Mouse (Mus musculus) layer of hippocampus, adult 9-11 months (tissue): ENCODE measurements around the gene Olfr764-ps1.
"Not testable (repeated sequence)": the region's sequence is repeated elsewhere in the genome, so short reads cannot be mapped to it uniquely, and the experiment has no call there.

ENCODE experiments used
- DNase-seq: peaks from one replicate; pipeline ENCODE4 v3.0.0; 2022

Gene Olfr764-ps1

GRCm38 (mm10) chr10:129039796-129040195 is at the start of gene Olfr764-ps1:
TSS of gene Olfr764-ps1 (minus strand) at chr10:129039896.
- DNase-seq: no peak

- not testable (repeated sequence) for DNase-seq
Observed at GRCm38 (mm10) chr10:129082810-129083209, 43.1 kb upstream of the Olfr764-ps1 start, which contains the start of gene Olfr767. TSS of gene Olfr767 (minus strand) at chr10:129082910.

GRCm38 (mm10) chr10:129068877-129069276 is 29.2 kb upstream of the Olfr764-ps1 start, which contains the start of gene Olfr766-ps1:
TSS of gene Olfr766-ps1 (minus strand) at chr10:129068977.
- DNase-seq: no peak

- DNase-seq: not testable (repeated sequence)
Observed at GRCm38 (mm10) chr10:129049898-129050297, 10.2 kb upstream of the Olfr764-ps1 start, which contains the start of gene Olfr765. TSS of gene Olfr765 (minus strand) at chr10:129049998.

GRCm38 (mm10) chr10:129028343-129028742 is 11.4 kb downstream of the Olfr764-ps1 start:
- no peak for DNase-seq

GRCm38 (mm10) chr10:129026018-129026662 is 13.6 kb downstream of the Olfr764-ps1 start:
- no peak for DNase-seq

GRCm38 (mm10) chr10:129023319-129023718 is 16.4 kb downstream of the Olfr764-ps1 start:
- no peak for DNase-seq

GRCm38 (mm10) chr10:129014477-129014876 is 25.2 kb downstream of the Olfr764-ps1 start:
- DNase-seq: no peak

- not testable (repeated sequence) for DNase-seq
Observed at GRCm38 (mm10) chr10:129011511-129011910, 28.2 kb downstream of the Olfr764-ps1 start.

GRCm38 (mm10) chr10:129010288-129010841 is 29.3 kb downstream of the Olfr764-ps1 start, which contains the start of gene Olfr763:
TSS of gene Olfr763 (plus strand) at chr10:129010791.
- no peak for DNase-seq

GRCm38 (mm10) chr10:129004032-129004920 is 35.4 kb downstream of the Olfr764-ps1 start:
- no peak for DNase-seq

- DNase-seq: no peak
Observed at GRCm38 (mm10) chr10:128996523-128997040, 43.1 kb downstream of the Olfr764-ps1 start.

- DNase-seq: no peak
Observed at GRCm38 (mm10) chr10:128995796-128996195, 43.9 kb downstream of the Olfr764-ps1 start.

- no peak for DNase-seq
Observed at GRCm38 (mm10) chr10:128990994-128991393, 48.7 kb downstream of the Olfr764-ps1 start.

- not testable (repeated sequence) for DNase-seq
Observed at GRCm38 (mm10) chr10:128990129-128990850, 49.4 kb downstream of the Olfr764-ps1 start.

- DNase-seq: not testable (repeated sequence)
Observed at GRCm38 (mm10) chr10:128989131-128989530, 50.6 kb downstream of the Olfr764-ps1 start, which contains the start of gene Olfr9. TSS of gene Olfr9 (plus strand) at chr10:128989431.
